Mouse (Mus musculus) embryonic facial prominence, embryonic 10.5 days (tissue): ENCODE data around the gene Mgam. TPM values are rescaled to one million over a fixed set of nuclear protein-coding genes. Genes with fewer than 3 reads are reported as not detected.
A peak's percentile ranks its signal among the peaks of the same experiment; 100 is the strongest.
"Not testable (repeated sequence)": the region's sequence is repeated elsewhere in the genome, so short reads cannot be mapped to it uniquely, and the experiment has no call there.

Experiments
- DNase-seq: peaks from one replicate; pipeline ENCODE4 v3.0.0-alpha.2; 2017; ENCODE audit warnings: low spot score
- H3K27ac ChIP-seq: fragments of 300-500 bp; sonication (generic); replicated peaks from 2 replicates; pipeline ENCODE4 v1.5.1; 2016; ENCODE audit warnings: mild to moderate bottlenecking
- H3K27me3 ChIP-seq: fragments of 300-500 bp; sonication (generic); replicated peaks from 2 replicates; pipeline ENCODE4 v1.6.1; 2016; ENCODE audit warnings: low read depth, mild to moderate bottlenecking; ENCODE audit not compliant: poor library complexity, severe bottlenecking
- H3K36me3 ChIP-seq: fragments of 300-500 bp; sonication (generic); replicated peaks from 2 replicates; pipeline ENCODE4 v1.6.1; 2016; ENCODE audit warnings: mild to moderate bottlenecking, moderate library complexity
- H3K4me1 ChIP-seq: fragments of 300-500 bp; sonication (generic); 2 replicates; pipeline ENCODE4 v1.6.1; 2016
- H3K4me3 ChIP-seq: fragments of 300-500 bp; sonication (generic); 2 replicates; pipeline ENCODE4 v1.5.1; 2016; ENCODE audit warnings: mild to moderate bottlenecking, moderate library complexity
- H3K9me3 ChIP-seq: fragments of 300-500 bp; sonication (generic); 2 replicates; pipeline ENCODE4 v1.6.1; 2016; ENCODE audit warnings: mild to moderate bottlenecking
- WGBS: fragments of 180-500 bp; shearing (Covaris S2); methylation state at CpG from one replicate; pipeline ENCODE4 v1.1.7; 2016; 5-methylcytosine and 5-hydroxymethylcytosine counted together
- polyA plus RNA-seq: library from polyadenylated mRNA; unstranded; fragments of >200 nt; fragmentation: Nextera tagmentation; extraction: Ambion mirVana; gene quantifications from 2 replicates; pipeline ENCODE4 v1.2.1, GENCODE M21; 2016

Gene Mgam
- polyA plus RNA-seq, result 0.04 TPM in 1 of 2 replicates, not detected in the other

DNA sequence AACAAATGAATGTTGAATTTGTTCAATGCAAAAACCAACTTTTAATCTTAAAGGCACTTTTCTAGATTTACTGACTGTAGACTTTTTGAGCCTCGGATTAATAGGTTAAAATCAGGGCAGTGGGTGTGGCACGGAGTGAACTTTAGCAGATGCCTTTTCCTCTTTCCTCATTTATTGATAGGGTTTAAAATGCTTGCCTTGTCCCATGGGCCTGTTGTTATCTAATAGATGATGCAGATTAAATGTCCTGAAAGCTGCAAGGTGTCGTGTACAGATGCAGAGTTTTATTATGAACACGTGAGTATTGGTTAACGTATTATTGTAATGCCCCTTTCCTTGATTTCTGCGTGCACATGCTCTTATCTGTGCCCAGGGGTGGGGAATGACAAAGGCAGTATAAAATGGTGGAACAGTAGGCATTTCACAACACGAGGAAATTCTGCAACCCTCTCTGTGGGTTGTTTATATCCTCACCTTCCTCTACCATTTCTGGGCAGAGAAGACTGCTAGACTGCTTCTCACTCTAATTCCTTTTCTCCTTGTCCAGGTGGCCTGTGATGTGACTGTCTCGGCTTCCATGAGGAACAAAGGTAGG lies at the start of gene Mgam:
Gene Mgam, plus strand, starts transcription at position 426 of the 595 bp plus-strand sequence.
- H3K4me1 ChIP-seq, result no peaks in the 10 kb centered on the region
- H3K27ac ChIP-seq, result no peak within 1 kb of the TSS
- no peaks in the 10 kb centered on the region for H3K27me3 ChIP-seq
- no peak within 1 kb of the TSS for H3K4me3 ChIP-seq
- H3K9me3 ChIP-seq, result no peaks in the 10 kb centered on the region
- no peak for DNase-seq
- 88% methylated on average over 8 of the region's 8 CpGs for WGBS
- no peaks in the 10 kb centered on the region for H3K36me3 ChIP-seq

DNA sequence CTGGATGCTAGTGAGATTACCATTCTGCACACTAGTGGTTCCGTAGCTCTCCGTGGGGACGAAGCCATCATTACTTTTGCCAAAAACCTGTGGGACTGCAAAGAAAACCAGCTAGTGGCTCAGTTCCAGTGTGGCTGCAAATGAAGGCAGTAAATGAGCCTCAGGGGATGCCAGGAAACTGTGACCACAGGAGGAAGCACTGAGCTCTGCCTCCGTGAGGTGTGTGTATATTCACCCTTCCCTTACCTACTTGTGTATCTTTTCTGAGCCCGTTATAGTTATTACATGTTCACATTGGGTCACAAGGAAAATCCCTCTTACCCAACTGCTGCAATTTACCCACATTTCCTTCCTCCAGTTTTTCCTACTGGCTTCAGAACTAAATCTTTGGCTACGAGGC lies 44.3 kb upstream of the Mgam start:
- no peaks in the 10 kb centered on the region for H3K36me3 ChIP-seq
- 92% methylated on average over 6 of the region's 6 CpGs for WGBS
- DNase-seq, result no peak
- H3K4me3 ChIP-seq, result no peak overlapping the region
- no peaks in the 10 kb centered on the region for H3K4me1 ChIP-seq
- no peaks in the 10 kb centered on the region for H3K9me3 ChIP-seq
- no peak overlapping the region for H3K27ac ChIP-seq
- no peaks in the 10 kb centered on the region for H3K27me3 ChIP-seq

DNA sequence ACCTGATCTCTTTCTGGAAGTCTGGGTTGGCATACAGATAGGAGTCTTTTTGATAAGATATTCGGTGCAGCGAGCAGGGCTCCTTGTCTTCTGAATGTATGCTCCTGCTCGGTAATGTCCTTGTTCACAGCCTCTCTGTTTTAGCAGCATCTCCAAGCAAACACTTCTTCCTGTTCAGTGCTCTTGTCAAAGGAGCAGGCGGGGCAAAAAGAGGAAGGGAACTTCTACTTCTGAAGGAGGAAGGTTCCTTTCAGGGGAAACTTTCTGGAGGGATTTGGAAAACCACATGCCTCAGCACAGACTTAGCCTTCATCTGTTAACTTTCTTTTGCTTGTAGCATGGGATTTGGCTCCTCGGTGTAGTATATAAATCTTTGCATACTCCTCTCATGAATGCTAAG lies 43.0 kb upstream of the Mgam start, which contains the start of gene Clec5a:
Gene Clec5a, minus strand, starts transcription at position 177 of the 400 bp plus-strand sequence.
- WGBS, result 83% methylated on average over 5 of the region's 5 CpGs
- Histone ChIP-seq H3K36me3 (no peaks in the 10 kb centered on the region), H3K27ac (no peak within 1 kb of the TSS), H3K27me3 (no peaks in the 10 kb centered on the region), H3K4me3 (no peak within 1 kb of the TSS), H3K4me1 (no peaks in the 10 kb centered on the region), H3K9me3 (no peaks in the 10 kb centered on the region)
- DNase-seq, result no peak

DNA sequence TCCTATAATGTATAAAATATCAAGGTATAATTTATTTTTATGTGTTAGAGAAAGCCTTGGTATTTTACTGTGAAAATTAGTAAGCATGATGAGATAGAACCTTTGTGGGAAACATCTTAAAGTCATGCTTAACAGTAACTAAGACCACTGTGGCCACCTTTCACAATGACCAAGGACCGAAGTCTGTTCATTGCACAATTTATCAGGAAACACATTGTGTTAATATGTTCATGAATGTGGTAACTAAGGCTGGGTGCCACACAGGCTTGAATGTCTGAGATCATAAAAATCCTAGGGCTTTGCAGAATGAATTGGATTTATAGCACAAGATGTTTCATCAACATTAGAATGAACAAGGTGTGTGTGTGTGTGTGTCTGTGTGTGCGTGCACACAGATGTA lies 40.3 kb upstream of the Mgam start:
- Histone ChIP-seq H3K36me3 (no peaks in the 10 kb centered on the region), H3K27me3 (no peaks in the 10 kb centered on the region), H3K9me3 (no peaks in the 10 kb centered on the region), H3K27ac (no peak overlapping the region), H3K4me1 (no peaks in the 10 kb centered on the region), H3K4me3 (no peak overlapping the region)
- DNase-seq, result no peak
- 89% methylated on average over 2 of the region's 2 CpGs for WGBS

DNA sequence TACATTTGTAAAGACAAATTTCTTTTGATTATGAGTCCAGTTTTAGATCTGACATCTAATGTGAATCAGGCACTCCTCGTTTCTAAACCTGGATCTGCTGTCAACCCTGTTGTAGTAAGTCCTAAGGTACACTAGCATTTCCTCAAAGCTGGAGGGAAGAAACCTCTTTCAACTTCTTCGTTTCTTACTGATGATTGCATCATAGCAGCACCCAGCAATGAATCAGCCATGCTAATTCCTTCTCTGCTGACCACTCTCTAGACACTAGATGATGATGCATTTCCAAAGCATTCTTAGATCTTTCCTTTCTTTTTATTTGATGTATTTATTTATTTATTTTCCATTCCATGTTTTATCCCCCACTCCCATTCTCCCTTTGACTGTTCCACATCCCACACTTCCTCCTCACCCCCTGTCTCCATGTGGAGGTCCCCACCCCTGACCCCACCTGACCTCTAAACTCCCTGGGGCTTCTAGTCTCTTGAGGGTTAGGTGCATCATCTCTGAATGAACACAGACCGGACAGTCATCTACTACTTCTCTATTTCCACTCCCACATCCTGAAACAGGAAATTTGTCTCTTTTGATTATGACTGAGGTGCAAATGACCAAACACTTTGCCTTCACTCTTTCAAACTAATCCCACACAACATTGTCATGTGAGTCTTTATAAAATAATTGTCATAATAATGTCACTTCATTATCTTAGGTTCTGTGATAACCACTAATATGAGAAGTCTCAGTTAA lies 33.7 kb upstream of the Mgam start:
- no peak overlapping the region for H3K27ac ChIP-seq
- 72% methylated on average over 3 of the region's 3 CpGs for WGBS

DNA sequence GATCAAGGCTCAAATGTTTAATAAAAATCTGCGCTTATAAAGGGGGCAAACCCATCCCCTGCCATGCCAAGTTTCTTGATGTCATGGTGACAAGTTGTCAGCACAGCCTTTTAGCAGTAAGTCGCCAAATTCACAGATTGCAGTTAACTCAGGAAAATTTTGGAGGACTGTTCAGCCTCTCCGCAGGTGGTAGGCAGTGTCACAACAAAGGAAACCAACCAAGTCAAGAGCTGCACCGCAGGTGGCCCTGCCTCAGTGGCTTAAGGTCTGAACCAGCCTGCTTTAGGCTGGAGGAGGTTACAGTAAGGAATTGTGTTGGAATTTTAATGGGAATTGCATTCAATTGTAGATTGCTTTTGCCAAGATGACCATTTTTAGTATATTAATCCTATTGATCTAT lies 30.1 kb upstream of the Mgam start:
- not testable (repeated sequence) for H3K27me3 ChIP-seq, H3K4me1 ChIP-seq, H3K4me3 ChIP-seq, H3K36me3 ChIP-seq, H3K27ac ChIP-seq, DNase-seq, H3K9me3 ChIP-seq
- WGBS, result 34% methylated on average over 4 of the region's 4 CpGs

More for the DNA sequence above, 33.7 kb upstream of the Mgam start:
- H3K27me3 ChIP-seq, result no peaks in the 10 kb centered on the region
- H3K36me3 ChIP-seq, result no peaks in the 10 kb centered on the region
- no peaks in the 10 kb centered on the region for H3K4me1 ChIP-seq
- no peak for DNase-seq
- no peak overlapping the region for H3K4me3 ChIP-seq
- no peaks in the 10 kb centered on the region for H3K9me3 ChIP-seq

DNA sequence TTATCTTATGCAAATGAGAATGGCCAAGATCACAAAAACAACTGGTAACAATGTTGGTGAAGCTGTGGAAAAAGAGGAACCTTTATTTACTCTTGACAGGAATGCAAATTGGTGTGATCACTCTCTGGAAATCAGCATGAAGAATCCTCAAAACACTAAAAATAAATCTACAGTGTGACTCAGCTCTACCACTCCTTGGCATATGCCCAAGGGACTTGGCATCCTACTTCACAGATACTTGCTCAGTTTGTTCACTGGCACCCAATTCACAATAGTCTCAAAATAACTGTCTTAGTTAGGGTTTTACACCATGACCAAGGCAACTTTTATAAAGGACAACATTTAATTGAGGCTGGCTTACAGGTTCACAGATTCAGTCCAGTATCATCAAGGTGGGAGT lies 21.2 kb upstream of the Mgam start:
- Histone ChIP-seq H3K27me3 (no peaks in the 10 kb centered on the region), H3K4me1 (no peaks in the 10 kb centered on the region), H3K9me3 (no peaks in the 10 kb centered on the region), H3K36me3 (no peaks in the 10 kb centered on the region), H3K4me3 (no peak overlapping the region), H3K27ac (no peak overlapping the region)
- no peak for DNase-seq

DNA sequence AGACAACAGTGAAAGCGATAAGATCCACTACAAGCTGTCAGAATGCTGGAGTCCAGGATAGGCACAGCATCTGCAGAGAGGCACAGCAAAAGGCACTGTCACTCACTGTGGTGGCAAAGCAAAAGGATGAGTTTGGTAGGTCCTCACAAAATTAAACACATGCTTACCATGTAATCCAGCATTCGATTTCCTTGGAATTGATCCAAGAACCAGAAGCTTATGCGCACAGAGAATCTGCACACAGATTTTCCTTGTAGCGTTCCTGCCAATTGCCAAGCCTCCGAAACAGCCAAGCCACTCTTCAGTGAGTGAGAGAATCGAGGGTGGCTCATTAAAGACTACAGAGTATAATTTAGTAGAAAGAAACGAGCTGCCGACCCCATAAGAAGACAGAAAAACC lies 18.4 kb upstream of the Mgam start:
- no peaks in the 10 kb centered on the region for H3K9me3 ChIP-seq
- no peak overlapping the region for H3K4me3 ChIP-seq
- H3K27ac ChIP-seq, result no peak overlapping the region
- no peaks in the 10 kb centered on the region for H3K36me3 ChIP-seq
- no peaks in the 10 kb centered on the region for H3K27me3 ChIP-seq
- no peak for DNase-seq
- H3K4me1 ChIP-seq, result no peaks in the 10 kb centered on the region
- WGBS, result 88% methylated on average over 8 of the region's 8 CpGs

DNA sequence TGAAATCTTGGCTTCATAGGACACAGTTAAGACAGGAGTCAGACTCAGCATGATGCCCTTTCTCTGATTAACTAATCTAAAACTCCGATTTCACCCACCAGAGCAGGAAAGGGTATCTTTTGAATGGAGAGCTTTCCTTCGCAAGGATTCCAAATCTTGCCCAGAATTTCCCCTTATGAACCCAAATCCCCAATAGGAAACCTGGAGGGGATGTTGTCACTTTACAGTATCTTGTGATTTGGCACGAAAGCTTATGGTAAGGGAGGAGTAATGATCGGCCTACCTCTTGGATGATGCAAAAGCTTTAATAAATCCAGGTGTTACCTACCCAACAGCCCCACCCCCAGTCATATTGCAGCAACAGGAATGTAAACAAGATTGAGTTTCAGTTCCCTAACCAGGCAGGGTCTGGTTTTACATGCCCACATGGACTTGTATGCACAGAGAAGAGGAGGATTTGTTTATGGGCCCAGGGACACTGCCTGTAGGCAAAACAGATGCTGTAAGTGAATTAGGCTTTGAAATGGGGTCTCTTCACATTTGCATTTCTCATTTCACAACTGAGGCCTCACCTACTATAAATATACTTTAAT lies 15.3 kb upstream of the Mgam start, which contains the start of gene Tas2r138:
Gene Tas2r138, minus strand, starts transcription at position 51 of the 593 bp plus-strand sequence.
- H3K36me3 ChIP-seq, result no peaks in the 10 kb centered on the region
- DNase-seq, result no peak
- WGBS, result 88% methylated on average over 4 of the region's 4 CpGs
- no peak within 1 kb of the TSS for H3K4me3 ChIP-seq
- H3K9me3 ChIP-seq, result no peaks in the 10 kb centered on the region
- H3K4me1 ChIP-seq, result no peaks in the 10 kb centered on the region
- H3K27me3 ChIP-seq, result no peaks in the 10 kb centered on the region
- H3K27ac ChIP-seq, result no peak within 1 kb of the TSS

DNA sequence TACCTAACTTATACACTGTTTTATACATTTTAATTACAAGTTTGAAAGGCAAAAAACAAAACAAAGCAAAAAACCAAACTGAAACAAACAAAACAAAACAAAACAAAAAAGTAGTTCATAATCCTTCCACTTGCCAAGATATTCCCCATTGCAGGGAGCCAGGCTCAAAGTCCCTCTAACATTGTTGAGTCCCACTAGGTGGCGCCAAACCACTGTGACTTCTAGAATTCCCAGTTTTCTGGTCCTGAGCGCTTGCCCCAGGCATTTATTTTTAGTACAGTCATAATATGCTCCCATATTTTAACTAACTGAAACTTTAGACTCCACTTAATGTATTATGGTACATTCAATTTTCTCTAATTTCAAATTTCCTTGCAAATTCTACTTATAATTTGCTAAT lies 10.7 kb upstream of the Mgam start:
- H3K4me1 ChIP-seq, result no peaks in the 10 kb centered on the region
- no peak overlapping the region for H3K4me3 ChIP-seq
- 26% methylated on average over 2 of the region's 2 CpGs for WGBS
- no peaks in the 10 kb centered on the region for H3K9me3 ChIP-seq
- DNase-seq, result peak; percentile 56
- no peak overlapping the region for H3K27ac ChIP-seq
- no peaks in the 10 kb centered on the region for H3K27me3 ChIP-seq
- H3K36me3 ChIP-seq, result no peaks in the 10 kb centered on the region

DNA sequence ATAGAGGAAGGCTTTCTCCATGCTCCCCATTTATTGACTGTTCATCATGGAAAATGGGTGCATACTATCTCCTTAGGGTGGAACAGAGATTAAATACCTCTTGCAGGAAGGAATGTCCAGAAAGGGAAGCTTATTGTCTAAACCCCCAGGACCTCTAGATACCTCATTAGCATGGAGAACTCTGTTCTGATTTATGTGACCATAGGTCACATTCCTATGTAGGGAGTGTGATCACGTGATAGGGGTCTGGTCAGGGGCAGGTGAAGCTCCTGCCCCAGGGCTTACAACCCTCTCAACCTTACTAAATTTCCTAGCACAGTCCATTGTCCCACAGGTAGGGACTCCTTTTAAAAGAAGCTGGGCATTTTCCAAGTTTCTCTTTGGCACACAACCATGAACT lies 2.5 kb upstream of the Mgam start:
- no peaks in the 10 kb centered on the region for H3K27me3 ChIP-seq
- H3K27ac ChIP-seq, result no peak overlapping the region
- no peak for DNase-seq
- WGBS, result 58% methylated on average over 1 of the region's 1 CpGs
- no peaks in the 10 kb centered on the region for H3K4me1 ChIP-seq
- H3K36me3 ChIP-seq, result no peaks in the 10 kb centered on the region
- H3K9me3 ChIP-seq, result no peaks in the 10 kb centered on the region
- no peak overlapping the region for H3K4me3 ChIP-seq

DNA sequence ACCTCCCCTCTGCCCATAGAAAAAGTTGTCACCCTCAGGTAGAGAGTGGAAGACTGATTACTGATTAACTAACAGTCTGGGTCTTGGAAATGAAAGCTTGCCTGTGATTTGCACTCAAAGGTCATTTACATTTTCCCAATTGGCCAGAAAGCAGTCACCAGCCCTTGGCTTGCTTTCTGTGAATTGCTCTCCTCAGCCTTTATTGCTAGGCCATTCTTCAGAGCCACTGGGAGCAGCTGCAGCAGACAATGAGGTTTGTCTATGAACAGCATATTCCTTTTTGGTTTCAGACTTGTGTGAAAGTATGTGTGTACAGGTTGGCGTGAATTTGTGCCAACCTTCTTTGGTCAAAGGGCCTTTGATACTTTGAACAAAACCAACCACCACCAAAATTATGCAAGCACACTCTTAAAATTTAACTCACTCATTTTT lies 6.0 kb downstream of the Mgam start:
- WGBS, result 73% methylated on average over 1 of the region's 1 CpGs
- H3K4me1 ChIP-seq, result no peaks in the 10 kb centered on the region
- H3K4me3 ChIP-seq, result no peak overlapping the region

DNA sequence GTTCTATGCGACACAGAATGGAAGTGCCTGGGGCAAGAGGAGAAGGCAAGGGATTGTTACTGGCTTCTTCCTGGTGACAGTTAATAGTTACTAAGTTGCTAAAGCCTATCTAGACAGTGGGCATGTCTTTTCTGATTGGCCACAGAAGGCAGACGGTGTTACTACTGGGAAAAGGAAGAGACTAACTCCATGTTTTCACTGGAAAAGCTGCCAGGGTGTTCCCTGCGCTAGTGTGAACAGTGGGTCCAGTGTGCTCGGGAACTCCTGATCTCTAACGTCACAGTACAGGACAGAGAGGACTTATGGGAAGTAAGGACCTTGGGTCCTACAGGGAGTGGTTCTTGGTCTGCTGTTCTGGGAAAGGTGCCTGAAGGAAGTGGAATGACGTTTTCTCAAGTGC lies 6.9 kb downstream of the Mgam start:
- no peak for DNase-seq
- no peak overlapping the region for H3K27ac ChIP-seq
- 78% methylated on average over 6 of the region's 6 CpGs for WGBS
- H3K27me3 ChIP-seq, result no peaks in the 10 kb centered on the region
- no peaks in the 10 kb centered on the region for H3K4me1 ChIP-seq
- H3K36me3 ChIP-seq, result no peaks in the 10 kb centered on the region
- H3K4me3 ChIP-seq, result no peak overlapping the region
- H3K9me3 ChIP-seq, result no peaks in the 10 kb centered on the region

More for the DNA sequence above, 6.0 kb downstream of the Mgam start:
- Histone ChIP-seq H3K27ac (no peak overlapping the region), H3K9me3 (no peaks in the 10 kb centered on the region), H3K36me3 (no peaks in the 10 kb centered on the region), H3K27me3 (no peaks in the 10 kb centered on the region)
- DNase-seq, result no peak
